Mouse (Mus musculus) leukemia stem cell, adult 10-12 weeks (primary cell): ENCODE measurements around the gene Ogfod2. TPM values are rescaled to one million over a fixed set of nuclear protein-coding genes. Genes with fewer than 3 reads are reported as not detected.

ENCODE experiments used
- polyA plus RNA-seq: library from polyadenylated mRNA; stranded (reverse); fragments of >175 nt; gene quantifications from 2 replicates; pipeline ENCODE4 v1.2.3, GENCODE M21; 2012; ENCODE audit warnings: low replicate concordance

Gene Ogfod2
- polyA plus RNA-seq = 54.6 and 96.2 TPM in 2 replicates

GRCm38 (mm10) chr5:124111742-124112497, at the start of gene Ogfod2:
TSS of gene Ogfod2 (plus strand) at chr5:124112297.

GRCm38 (mm10) chr5:124095596-124096232, 16.4 kb upstream of the Ogfod2 start, which contains the start of gene Abcb9:
TSS of gene Abcb9 (minus strand) at chr5:124095798.

GRCm38 (mm10) chr5:124115990-124116845, 4.1 kb downstream of the Ogfod2 start, which contains the start of gene Arl6ip4:
TSS of gene Arl6ip4 (plus strand) at chr5:124116089.

Other genes with a start within 250 kb of the Ogfod2 start
- gene Hcar2, start 246.8 kb upstream of the Ogfod2 start, polyA plus RNA-seq = 1.2 TPM in 1 of 2 replicates, not detected in the other
- not detected in 2 replicates for gene Hcar1, start 232.3 kb upstream of the Ogfod2 start, polyA plus RNA-seq
- 66.7 and 77.6 TPM in 2 replicates for gene Denr, start 205.1 kb upstream of the Ogfod2 start, polyA plus RNA-seq
- not detected in 2 replicates for gene Gm43518, start 184.9 kb upstream of the Ogfod2 start, polyA plus RNA-seq
- gene Ccdc62, start 181.6 kb upstream of the Ogfod2 start, polyA plus RNA-seq = 0.79 and 3.3 TPM in 2 replicates
- gene Hip1r, start 138.7 kb upstream of the Ogfod2 start, polyA plus RNA-seq = 40.1 and 51.9 TPM in 2 replicates
- 265 and 408 TPM in 2 replicates for gene Vps37b, start 80.0 kb upstream of the Ogfod2 start, polyA plus RNA-seq
- gene Abcb9, start 16.5 kb upstream of the Ogfod2 start, polyA plus RNA-seq = 16.0 and 26.3 TPM in 2 replicates
- gene Arl6ip4, start 3.8 kb downstream of the Ogfod2 start, polyA plus RNA-seq = 83.4 and 85.2 TPM in 2 replicates
- gene Pitpnm2, start 137.5 kb downstream of the Ogfod2 start, polyA plus RNA-seq = 47.0 and 62.8 TPM in 2 replicates
- 7.0 and 12.1 TPM in 2 replicates for gene Mphosph9, start 215.7 kb downstream of the Ogfod2 start, polyA plus RNA-seq
- 1.3 and 5.2 TPM in 2 replicates for gene 2810006K23Rik, start 215.8 kb downstream of the Ogfod2 start, polyA plus RNA-seq